Mouse (Mus musculus) midbrain, embryonic 12.5 days (tissue): Measurements from ENCODE around the gene Sarm1. TPM values are rescaled to one million over a fixed set of nuclear protein-coding genes. Genes with fewer than 3 reads are reported as not detected.

Experiments used
- ATAC-seq: fragments of 200-750 bp; cut with Nextera tagmentation; 2 replicates; pipeline ENCODE4 v1.8.0; 2017; ENCODE audit warnings: low read depth, moderate TSS enrichment, moderate library complexity; ENCODE audit not compliant: low FRiP score
- H3K27ac ChIP-seq: fragments of 300-500 bp; sonication (generic); replicated peaks from 2 replicates; pipeline ENCODE4 v1.5.1; 2016; ENCODE audit warnings: mild to moderate bottlenecking
- H3K27me3 ChIP-seq: fragments of 300-500 bp; sonication (generic); 2 replicates; pipeline ENCODE4 v1.6.1; 2016; ENCODE audit warnings: mild to moderate bottlenecking
- H3K36me3 ChIP-seq: fragments of 300-500 bp; sonication (generic); 2 replicates; pipeline ENCODE4 v1.6.1; 2016
- H3K4me1 ChIP-seq: fragments of 300-500 bp; sonication (generic); 2 replicates; pipeline ENCODE4 v1.6.1; 2016
- H3K4me2 ChIP-seq: fragments of 300-500 bp; sonication (generic); replicated peaks from 2 replicates; pipeline ENCODE4 v1.6.1; 2016; ENCODE audit warnings: mild to moderate bottlenecking, moderate library complexity
- H3K4me3 ChIP-seq: fragments of 300-500 bp; sonication (generic); 2 replicates; pipeline ENCODE4 v1.5.1; 2016; ENCODE audit warnings: mild to moderate bottlenecking
- H3K9ac ChIP-seq: fragments of 300-500 bp; sonication (generic); replicated peaks from 2 replicates; pipeline ENCODE4 v1.6.1; 2016; ENCODE audit warnings: mild to moderate bottlenecking, moderate library complexity
- H3K9me3 ChIP-seq: fragments of 300-500 bp; sonication (generic); 2 replicates; pipeline ENCODE4 v1.6.1; 2016; ENCODE audit warnings: mild to moderate bottlenecking
- WGBS: fragments of 180-500 bp; shearing (Covaris S2); methylation state at CpG from one replicate; pipeline ENCODE4 v1.1.7; 2016; 5-methylcytosine and 5-hydroxymethylcytosine counted together
- polyA plus RNA-seq: library from polyadenylated mRNA; unstranded; fragments of >200 nt; fragmentation: Nextera tagmentation; extraction: Ambion mirVana; gene quantifications from 2 replicates; pipeline ENCODE4 v1.2.1, GENCODE M21; 2016

Sarm1 gene
- polyA plus RNA-seq, 1 experiment from 2014 or later, result 36.4 TPM

DNA sequence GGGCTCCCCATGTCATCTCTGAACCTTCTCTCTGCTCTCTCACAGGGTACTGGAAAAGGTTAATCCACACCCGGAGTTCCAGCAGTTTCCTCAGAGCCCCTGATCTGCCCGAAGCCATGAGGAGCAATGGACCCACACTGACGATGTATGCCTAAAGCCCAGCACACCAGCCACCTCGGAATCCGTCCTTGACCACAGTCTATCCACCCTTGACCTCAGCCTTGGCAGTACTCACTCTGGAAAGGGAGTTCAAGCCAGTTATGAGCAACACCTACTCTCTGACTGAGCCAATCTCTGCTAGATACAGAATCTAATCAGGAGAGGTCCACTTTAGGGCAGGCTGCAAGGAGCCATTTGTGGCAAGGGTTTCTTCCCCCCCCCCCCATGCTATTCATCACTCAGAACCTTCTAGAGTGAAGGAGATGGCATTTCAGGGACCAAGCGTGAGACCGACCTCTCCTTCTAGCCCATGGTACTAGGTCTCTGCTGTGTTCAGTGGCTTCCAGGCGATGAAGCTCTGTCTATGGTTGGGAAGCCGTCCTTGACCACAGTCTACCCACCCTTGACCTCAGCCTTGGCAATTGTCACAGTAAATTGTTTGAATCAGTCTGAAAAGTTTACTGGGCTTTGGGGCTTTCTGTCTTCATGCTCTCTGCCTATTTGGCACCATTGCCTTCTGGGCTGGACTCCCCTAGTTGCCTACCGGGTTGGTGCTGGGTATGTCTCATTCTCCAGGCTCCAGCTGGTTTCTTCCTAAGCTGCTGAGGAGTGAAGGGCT lies 26.0 kb downstream of the Sarm1 start:
- Histone ChIP-seq H3K9me3 (no peaks in the 10 kb centered on the region), H3K27me3 (no peaks in the 10 kb centered on the region), H3K4me3 (no peak overlapping the region), H3K9ac (no peak overlapping the region), H3K4me2 (no peak overlapping the region), H3K27ac (no peak overlapping the region), H3K36me3 (peaks cover 32% of the 10 kb centered on the region), H3K4me1 (peaks cover 1% of the 10 kb centered on the region)
- WGBS, result 92% methylated on average over 10 of the region's 10 CpGs
- no peak for ATAC-seq

DNA sequence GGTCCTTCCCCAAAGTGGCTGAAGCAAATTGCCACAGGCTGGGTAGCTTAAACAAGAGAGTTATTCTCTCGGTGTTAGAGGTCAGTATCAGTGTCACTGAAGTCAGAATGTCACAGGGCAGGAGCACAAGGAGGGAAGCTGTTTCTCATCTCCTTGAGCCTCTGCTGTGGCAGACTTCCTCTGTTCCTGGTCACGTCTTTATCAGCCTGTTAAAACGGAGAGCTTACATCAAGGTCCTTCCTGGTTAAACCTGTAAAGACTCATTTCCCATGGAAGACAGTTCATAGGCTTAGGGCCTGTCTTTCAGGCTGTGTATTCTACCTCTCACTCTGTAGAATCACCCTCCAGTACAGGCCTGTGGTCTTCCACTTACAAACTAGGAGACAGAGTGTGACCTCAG lies 29.6 kb downstream of the Sarm1 start:
- no peaks in the 10 kb centered on the region for H3K27me3 ChIP-seq
- no peak overlapping the region for H3K4me3 ChIP-seq
- H3K4me2 ChIP-seq, result no peak overlapping the region
- H3K9me3 ChIP-seq, result no peaks in the 10 kb centered on the region
- WGBS, result 76% methylated on average over 3 of the region's 3 CpGs
- H3K36me3 ChIP-seq, result peaks cover 10% of the 10 kb centered on the region; the same call in 1 of the 2 replicates
- no peak overlapping the region for H3K27ac ChIP-seq
- no peak for ATAC-seq
- no peak overlapping the region for H3K9ac ChIP-seq
- H3K4me1 ChIP-seq, result peaks cover 12% of the 10 kb centered on the region

DNA sequence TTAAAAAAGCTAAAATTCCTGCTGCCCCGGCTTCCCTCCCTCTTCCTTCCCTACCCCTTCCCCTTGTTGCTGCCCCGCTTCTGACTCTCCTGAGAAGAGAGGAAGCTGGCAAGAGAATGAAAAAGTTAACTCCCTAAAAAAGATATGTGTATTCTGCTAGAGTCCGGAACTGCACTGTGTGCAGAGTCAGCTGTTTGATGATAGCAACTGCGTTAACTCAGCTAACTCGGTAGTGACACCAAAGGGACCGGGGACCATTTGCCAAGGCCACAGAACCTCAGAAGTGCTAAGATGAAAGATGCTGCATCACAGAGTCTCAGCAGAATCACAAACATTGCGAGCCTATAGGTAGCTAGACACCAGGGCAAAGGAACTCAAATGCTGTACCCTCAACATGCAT lies 30.0 kb downstream of the Sarm1 start:
- peaks cover 12% of the 10 kb centered on the region for H3K4me1 ChIP-seq
- no peaks in the 10 kb centered on the region for H3K9me3 ChIP-seq
- H3K9ac ChIP-seq, result no peak overlapping the region
- no peak overlapping the region for H3K27ac ChIP-seq
- no peak for ATAC-seq
- no peak overlapping the region for H3K4me3 ChIP-seq
- peaks cover 10% of the 10 kb centered on the region; the same call in 1 of the 2 replicates for H3K36me3 ChIP-seq
- no peaks in the 10 kb centered on the region for H3K27me3 ChIP-seq
- WGBS, result 87% methylated on average over 7 of the region's 7 CpGs
- H3K4me2 ChIP-seq, result no peak overlapping the region

DNA sequence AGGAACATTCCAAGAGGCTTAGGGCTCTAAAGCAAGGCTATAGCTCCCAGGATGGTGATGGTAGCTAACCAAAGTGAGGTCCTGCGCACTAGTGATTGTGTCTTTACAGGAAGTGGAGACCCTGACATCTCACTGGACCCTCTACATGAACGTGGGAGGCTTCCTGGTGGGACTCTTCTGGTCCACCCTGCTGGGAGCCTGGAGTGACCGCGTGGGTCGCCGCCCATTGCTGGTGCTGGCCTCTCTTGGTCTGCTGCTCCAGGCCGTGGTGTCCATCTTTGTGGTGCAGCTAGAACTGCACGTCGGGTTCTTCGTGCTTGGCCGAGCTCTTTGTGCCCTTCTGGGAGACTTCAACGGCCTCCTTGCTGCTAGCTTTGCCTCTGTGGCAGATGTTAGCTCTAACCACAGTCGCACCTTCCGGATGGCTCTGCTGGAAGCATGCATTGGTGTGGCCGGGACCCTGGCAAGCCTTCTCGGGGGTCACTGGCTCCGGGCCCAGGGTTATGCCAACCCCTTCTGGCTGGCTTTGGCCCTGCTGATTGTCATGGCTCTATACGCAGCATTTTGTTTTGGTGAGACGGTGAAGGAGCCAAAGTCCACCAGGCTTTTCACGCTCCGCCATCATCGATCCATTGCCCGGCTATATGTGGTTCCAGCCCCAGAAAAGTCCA lies 31.2 kb downstream of the Sarm1 start:
- Histone ChIP-seq H3K9me3 (peaks cover 4% of the 10 kb centered on the region; the same call in 1 of the 2 replicates), H3K4me1 (peaks cover 12% of the 10 kb centered on the region), H3K4me3 (peak overlapping the region; percentile 77), H3K36me3 (0 out of 2 replicates have a peak, but pooled peaks cover 3% of the 10 kb centered on the region), H3K27me3 (no peaks in the 10 kb centered on the region), H3K9ac (peak overlapping the region; percentile 84), H3K4me2 (peak overlapping the region; percentile 94), H3K27ac (no peak overlapping the region)
- WGBS, result 55% methylated on average over 23 of the region's 23 CpGs
- ATAC-seq, result peak; percentile 27; the same call in 1 of the 2 replicates

DNA sequence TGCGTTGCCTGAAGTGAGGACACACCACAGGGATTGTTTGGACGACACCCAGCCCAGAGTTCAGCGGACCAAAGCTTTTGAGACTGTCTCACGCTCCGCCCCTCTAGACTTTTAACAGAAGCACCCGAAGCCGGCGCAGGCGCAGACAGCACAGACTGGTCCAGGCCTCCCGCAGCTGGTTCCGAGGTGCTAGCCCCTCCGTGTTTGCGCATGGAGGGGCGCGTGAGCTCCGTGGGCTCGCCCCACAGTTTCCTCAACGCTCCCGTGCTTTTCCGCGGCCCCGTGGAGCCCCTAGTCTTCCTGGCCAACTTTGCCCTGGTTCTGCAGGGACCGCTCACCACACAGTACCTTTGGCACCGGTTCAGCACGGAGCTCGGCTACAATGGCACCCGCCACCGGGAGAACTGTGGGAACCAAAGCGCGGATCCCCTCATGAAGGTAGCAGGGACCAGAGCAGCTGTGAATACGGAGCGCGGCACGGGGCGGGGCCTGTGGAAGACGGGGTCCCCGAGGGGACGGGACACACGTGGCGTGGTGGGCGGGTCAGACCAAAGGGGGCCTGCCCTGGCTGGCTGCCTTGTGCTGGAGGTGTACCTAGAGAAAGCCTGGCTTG lies 31.9 kb downstream of the Sarm1 start, which contains the start of gene Slc46a1:
Gene Slc46a1 (plus strand): TSS at position 130 of the 613 bp plus-strand sequence.
- Histone ChIP-seq H3K4me3 (peak within 1 kb of the TSS; percentile 77), H3K36me3 (0 out of 2 replicates have a peak, but pooled peaks cover 3% of the 10 kb centered on the region), H3K9ac (peak within 1 kb of the TSS; percentile 84), H3K4me2 (peak within 1 kb of the TSS; percentile 94), H3K4me1 (peaks cover 12% of the 10 kb centered on the region), H3K27ac (peak within 1 kb of the TSS; percentile 85), H3K9me3 (peaks cover 4% of the 10 kb centered on the region; the same call in 1 of the 2 replicates), H3K27me3 (no peaks in the 10 kb centered on the region)
- under 1% methylated on average over 40 of the region's 41 CpGs for WGBS
- peak; percentile 91 for ATAC-seq

DNA sequence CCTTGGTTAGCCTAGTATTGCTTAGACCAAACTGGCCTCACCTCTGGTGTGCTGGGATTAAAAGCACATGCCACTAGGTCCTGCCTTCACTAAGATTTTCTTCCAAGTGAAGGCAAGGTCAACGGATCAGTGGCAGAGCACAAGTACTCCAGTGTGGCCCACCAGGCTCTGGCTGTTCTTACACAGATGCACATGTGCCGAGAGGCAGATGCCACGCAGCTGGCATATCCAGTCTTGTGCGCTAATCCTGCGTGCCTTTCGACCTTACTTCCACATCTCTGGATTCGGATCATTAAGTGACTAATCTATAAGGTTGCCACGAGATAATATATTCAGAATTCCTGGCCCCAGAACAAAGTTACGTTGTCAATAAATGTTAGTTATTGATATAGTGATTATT lies 32.4 kb downstream of the Sarm1 start:
- Histone ChIP-seq H3K9ac (peak overlapping the region; percentile 84; the same call in 1 of the 2 replicates), H3K27ac (no peak overlapping the region), H3K4me2 (peak overlapping the region; percentile 94), H3K4me3 (peak overlapping the region; percentile 77), H3K4me1 (peaks cover 12% of the 10 kb centered on the region), H3K9me3 (peaks cover 4% of the 10 kb centered on the region; the same call in 1 of the 2 replicates), H3K36me3 (0 out of 2 replicates have a peak, but pooled peaks cover 3% of the 10 kb centered on the region), H3K27me3 (no peaks in the 10 kb centered on the region)
- 27% methylated on average over 9 of the region's 9 CpGs for WGBS
- 0 out of 2 replicates have a peak, but pooled peaks have one; percentile 27 for ATAC-seq

DNA sequence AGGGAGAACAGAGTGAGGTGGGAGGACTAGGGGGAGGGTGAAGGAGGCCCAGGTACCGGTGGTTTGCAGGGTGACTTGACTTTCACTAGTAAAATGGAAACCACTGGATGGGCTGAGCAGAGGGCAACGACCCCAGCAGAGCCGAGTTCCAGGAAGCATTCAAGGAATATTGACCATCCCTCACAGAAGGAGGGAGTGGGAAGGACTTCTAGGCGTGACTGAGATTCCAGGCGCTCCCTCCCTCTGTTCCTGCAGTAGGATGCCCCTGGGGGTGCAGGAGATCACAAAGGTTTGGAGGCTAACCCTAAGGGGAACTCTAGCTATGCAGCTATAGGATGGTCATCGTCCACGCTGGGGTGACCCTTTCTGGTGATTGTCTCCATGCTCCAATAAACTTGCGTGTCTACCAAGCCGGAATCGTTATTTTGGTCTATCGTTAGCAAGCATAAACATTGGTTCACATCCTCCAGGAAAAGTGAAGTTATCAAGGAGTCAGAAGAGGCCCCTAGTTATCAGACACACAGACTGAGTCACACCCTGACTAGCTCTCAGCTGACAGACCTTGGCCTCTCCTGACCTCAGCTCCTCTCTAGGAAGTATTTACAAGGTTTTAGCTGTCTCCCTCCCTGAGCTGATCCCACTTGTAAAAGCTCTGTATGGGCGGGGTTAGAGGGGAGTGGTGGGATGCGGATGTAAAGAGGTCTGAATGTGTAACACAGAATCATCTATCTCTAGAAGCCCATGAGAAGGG lies 34.1 kb downstream of the Sarm1 start:
- H3K27ac ChIP-seq, result no peak overlapping the region
- 73% methylated on average over 13 of the region's 13 CpGs for WGBS
- H3K36me3 ChIP-seq, result no peaks in the 10 kb centered on the region
- no peak overlapping the region for H3K4me2 ChIP-seq
- peaks cover 4% of the 10 kb centered on the region; the same call in 1 of the 2 replicates for H3K9me3 ChIP-seq
- H3K4me3 ChIP-seq, result no peak overlapping the region
- H3K9ac ChIP-seq, result no peak overlapping the region
- no peak for ATAC-seq
- H3K4me1 ChIP-seq, result peaks cover 12% of the 10 kb centered on the region
- H3K27me3 ChIP-seq, result no peaks in the 10 kb centered on the region

DNA sequence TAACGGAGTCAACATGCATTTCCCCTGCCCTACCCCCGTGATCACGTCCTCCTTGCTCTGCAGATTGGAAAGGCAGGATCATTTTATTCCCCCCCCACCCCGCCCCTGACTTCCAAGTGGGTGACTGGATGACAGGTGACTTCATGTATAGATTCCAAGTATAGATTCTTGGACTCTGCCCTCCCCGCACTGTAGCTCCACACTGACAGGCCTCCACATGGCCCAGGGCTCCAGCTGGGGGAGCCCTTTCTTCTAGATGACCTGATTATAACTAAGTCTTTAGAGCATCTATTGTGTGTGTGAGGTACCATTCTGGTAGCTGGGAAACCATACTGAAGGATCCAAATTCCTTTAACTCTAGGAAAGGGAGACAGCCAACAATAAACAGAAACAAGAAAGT lies 34.9 kb downstream of the Sarm1 start:
- no peaks in the 10 kb centered on the region for H3K27me3 ChIP-seq
- H3K9me3 ChIP-seq, result peaks cover 4% of the 10 kb centered on the region; the same call in 1 of the 2 replicates
- WGBS, result 84% methylated on average over 5 of the region's 5 CpGs
- no peak overlapping the region for H3K4me3 ChIP-seq
- no peak overlapping the region for H3K9ac ChIP-seq
- H3K4me2 ChIP-seq, result no peak overlapping the region
- H3K27ac ChIP-seq, result no peak overlapping the region
- H3K36me3 ChIP-seq, result no peaks in the 10 kb centered on the region
- H3K4me1 ChIP-seq, result peaks cover 12% of the 10 kb centered on the region
- ATAC-seq, result no peak

DNA sequence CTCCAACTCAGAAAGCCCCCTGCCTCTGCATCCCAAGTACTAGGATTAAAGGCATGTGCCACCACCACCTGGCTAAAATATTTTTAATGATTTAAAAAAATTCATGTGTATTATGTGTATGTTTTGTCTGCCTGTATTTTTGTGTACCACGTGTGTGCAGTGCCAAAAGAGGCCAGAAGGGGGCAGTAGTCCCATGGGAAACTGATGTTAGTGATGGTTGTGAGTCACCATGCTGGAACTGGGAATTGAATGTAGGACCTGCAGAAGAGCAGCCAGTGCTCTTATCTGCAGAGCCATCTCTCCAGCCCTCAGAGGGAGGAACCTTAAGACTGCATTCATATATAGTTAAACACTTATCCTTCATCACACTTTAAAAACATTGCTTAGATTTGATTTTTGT lies 35.7 kb downstream of the Sarm1 start:
- ATAC-seq, result no peak
- peaks cover 12% of the 10 kb centered on the region for H3K4me1 ChIP-seq
- no peak overlapping the region for H3K27ac ChIP-seq
- 76% methylated on average over 1 of the region's 1 CpGs for WGBS
- H3K4me3 ChIP-seq, result no peak overlapping the region
- no peak overlapping the region for H3K9ac ChIP-seq
- H3K9me3 ChIP-seq, result peaks cover 4% of the 10 kb centered on the region; the same call in 1 of the 2 replicates
- H3K4me2 ChIP-seq, result no peak overlapping the region
- no peaks in the 10 kb centered on the region for H3K27me3 ChIP-seq
- no peaks in the 10 kb centered on the region for H3K36me3 ChIP-seq

DNA sequence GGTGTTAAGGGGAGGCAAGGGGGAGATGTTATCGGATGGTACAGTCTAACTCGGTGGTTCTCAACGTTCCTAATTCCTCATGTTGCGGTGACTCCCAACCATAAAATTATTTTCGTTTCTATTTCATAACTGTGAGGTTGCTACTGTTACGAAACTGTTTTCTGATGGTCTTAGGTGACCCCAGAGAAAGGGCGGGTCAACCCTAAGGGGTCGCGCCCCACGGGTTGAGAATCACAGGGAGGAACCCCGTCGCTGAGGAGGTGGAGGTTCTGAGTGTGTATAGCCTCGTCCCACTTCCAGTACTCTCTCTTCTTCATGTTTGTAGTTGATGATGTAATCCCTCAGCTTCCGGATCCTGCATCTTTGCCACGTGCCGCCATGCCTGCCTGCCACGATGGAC lies 38.8 kb downstream of the Sarm1 start:
- no peak overlapping the region for H3K9ac ChIP-seq
- no peak overlapping the region for H3K27ac ChIP-seq
- H3K27me3 ChIP-seq, result peaks cover 3% of the 10 kb centered on the region; the same call in 1 of the 2 replicates
- no peaks in the 10 kb centered on the region for H3K4me1 ChIP-seq
- 85% methylated on average over 17 of the region's 17 CpGs for WGBS
- no peak for ATAC-seq
- H3K9me3 ChIP-seq, result peaks cover 4% of the 10 kb centered on the region; the same call in 1 of the 2 replicates
- H3K36me3 ChIP-seq, result no peaks in the 10 kb centered on the region
- H3K4me3 ChIP-seq, result no peak overlapping the region
- no peak overlapping the region for H3K4me2 ChIP-seq

DNA sequence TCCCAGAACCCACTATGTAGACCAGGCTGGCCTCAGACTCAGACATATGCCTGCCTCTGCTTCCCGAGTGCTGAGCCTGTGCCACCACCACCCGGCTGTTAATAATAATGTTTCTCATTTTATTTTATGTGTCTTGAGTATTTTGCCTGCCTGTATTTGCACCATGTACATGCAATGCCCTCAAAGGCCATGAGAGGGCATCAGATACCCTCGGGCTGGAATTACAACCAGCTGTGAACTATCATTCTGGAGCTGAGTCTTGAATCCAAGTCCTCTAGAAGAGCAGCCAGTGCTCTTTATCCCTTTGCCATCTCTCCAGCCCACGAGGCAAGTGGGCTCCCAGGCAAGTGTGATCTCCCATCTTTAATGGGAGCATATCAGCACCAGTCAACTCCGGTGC lies 42.2 kb downstream of the Sarm1 start:
- ATAC-seq, result no peak
- Histone ChIP-seq H3K36me3 (no peaks in the 10 kb centered on the region), H3K27ac (no peak overlapping the region), H3K4me1 (no peaks in the 10 kb centered on the region), H3K9me3 (no peaks in the 10 kb centered on the region), H3K4me3 (no peak overlapping the region), H3K27me3 (peaks cover 7% of the 10 kb centered on the region; the same call in 1 of the 2 replicates), H3K4me2 (no peak overlapping the region), H3K9ac (no peak overlapping the region)
- 42% methylated on average over 5 of the region's 5 CpGs for WGBS
